Mouse (Mus musculus) hindbrain, embryonic 16.5 days (tissue): ENCODE data around the gene Ccdc106. TPM values are rescaled to one million over a fixed set of nuclear protein-coding genes. Genes with fewer than 3 reads are reported as not detected.

Experiments used
- ATAC-seq: fragments of 200-750 bp; cut with Nextera tagmentation; 2 replicates; pipeline ENCODE4 v1.8.0; 2017; ENCODE audit warnings: moderate TSS enrichment, moderate library complexity
- H3K27ac ChIP-seq: fragments of 300-500 bp; sonication (generic); 2 replicates; pipeline ENCODE4 v1.5.1; 2014; ENCODE audit warnings: low read depth, mild to moderate bottlenecking, control low read depth, low read length, moderate library complexity
- H3K27me3 ChIP-seq: fragments of 300-500 bp; sonication (generic); replicated peaks from 2 replicates; pipeline ENCODE4 v1.6.1; 2014; ENCODE audit warnings: low read length; ENCODE audit not compliant: control insufficient read depth, insufficient read depth
- H3K36me3 ChIP-seq: fragments of 300-500 bp; sonication (generic); 2 replicates; pipeline ENCODE4 v1.6.1; 2014; ENCODE audit warnings: mild to moderate bottlenecking, low read length, moderate library complexity, mixed read lengths; ENCODE audit not compliant: control insufficient read depth, insufficient read depth
- H3K4me1 ChIP-seq: fragments of 300-500 bp; sonication (generic); 2 replicates; pipeline ENCODE4 v1.6.1; 2014; ENCODE audit warnings: low read depth, low read length; ENCODE audit not compliant: control insufficient read depth, insufficient read depth
- H3K4me2 ChIP-seq: fragments of 300-500 bp; sonication (generic); 2 replicates; pipeline ENCODE4 v1.6.1; 2014; ENCODE audit warnings: mild to moderate bottlenecking, low read length, control low read depth, moderate library complexity
- H3K4me3 ChIP-seq: fragments of 300-500 bp; sonication (generic); 2 replicates; pipeline ENCODE4 v1.5.1; 2014; ENCODE audit warnings: mild to moderate bottlenecking, low read length, control low read depth, moderate library complexity
- H3K9ac ChIP-seq: fragments of 300-500 bp; sonication (generic); 2 replicates; pipeline ENCODE4 v1.6.1; 2014; ENCODE audit warnings: low read depth, mild to moderate bottlenecking, control low read depth, low read length, moderate library complexity
- H3K9me3 ChIP-seq: fragments of 300-500 bp; sonication (generic); 2 replicates; pipeline ENCODE4 v1.6.1; 2014; ENCODE audit warnings: mild to moderate bottlenecking, low read length, moderate library complexity; ENCODE audit not compliant: control insufficient read depth
- WGBS: fragments of 180-500 bp; shearing (Covaris S2); extraction: QIAGEN DNeasy Blood & Tissue Kit; methylation state at CpG from one replicate; pipeline ENCODE4 v1.1.7; 2014; 5-methylcytosine and 5-hydroxymethylcytosine counted together
- polyA plus RNA-seq: library from polyadenylated mRNA; unstranded; fragments of >200 nt; fragmentation: Nextera tagmentation; extraction: Ambion mirVana; gene quantifications from 2 replicates; pipeline ENCODE4 v1.2.1, GENCODE M21; 2015

Ccdc106 gene
- 67.3 and 74.5 TPM in 2 replicates for polyA plus RNA-seq

DNA sequence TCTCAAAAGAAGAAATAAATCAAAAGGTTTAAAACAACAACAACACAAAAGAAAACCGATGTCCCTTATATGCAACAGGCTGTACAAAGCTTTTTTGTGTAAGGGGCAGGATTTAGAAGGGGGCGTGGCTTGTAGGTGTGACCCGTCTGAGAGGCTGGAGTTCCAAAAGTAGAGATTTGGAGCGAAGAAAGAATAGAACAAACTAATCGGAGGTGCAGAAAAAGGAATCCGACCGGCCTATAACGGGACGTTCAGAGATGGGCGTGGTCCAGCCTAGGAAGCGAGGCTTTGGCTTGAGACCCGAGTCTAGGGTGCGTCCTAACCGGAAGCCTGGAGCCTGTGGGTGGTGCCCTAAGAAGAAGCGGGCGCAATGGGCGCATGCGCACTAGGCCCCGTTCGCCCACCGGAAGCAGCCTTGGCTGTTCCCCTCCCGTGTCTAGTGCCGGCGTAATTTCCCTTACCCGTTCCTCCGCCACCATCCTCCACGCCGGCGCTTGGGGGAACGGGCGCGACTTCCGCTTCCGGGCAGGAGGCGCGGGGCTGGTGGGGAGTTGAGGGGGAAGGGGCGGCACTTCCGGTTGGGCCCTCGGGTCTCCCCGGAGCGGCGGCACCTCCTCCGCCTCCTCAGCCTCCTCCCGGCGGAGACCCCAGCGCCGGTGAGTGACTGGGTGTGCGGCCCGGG is at the start of gene Ccdc106, which contains the start of gene Zfp865:
Gene Ccdc106 (plus strand): TSS at position 554 of the 682 bp plus-strand sequence.
Gene Zfp865 (plus strand): TSS at position 377 of the 682 bp plus-strand sequence.
- ATAC-seq, result peak; percentile 92
- peak within 1 kb of the TSS; percentile 81 for H3K4me3 ChIP-seq
- H3K9me3 ChIP-seq, result no peaks in the 10 kb centered on the region
- WGBS, result under 1% methylated on average over 41 of the region's 49 CpGs
- peak within 1 kb of the TSS; percentile 93 for H3K27ac ChIP-seq
- no peaks in the 10 kb centered on the region for H3K27me3 ChIP-seq
- peaks cover 17% of the 10 kb centered on the region for H3K4me1 ChIP-seq
- H3K36me3 ChIP-seq, result peaks cover 9% of the 10 kb centered on the region; the same call in 1 of the 2 replicates
- H3K4me2 ChIP-seq, result peak within 1 kb of the TSS; percentile 84
- H3K9ac ChIP-seq, result peak within 1 kb of the TSS; percentile 98

GRCm38 (mm10) chr7:4971068-4971467 is 49.3 kb upstream of the Ccdc106 start, which contains the start of gene Sbk3:
Sbk3 (minus strand) TSS chr7:4971168.
- H3K27ac ChIP-seq, result no peak within 1 kb of the TSS
- H3K36me3 ChIP-seq, result no peaks in the 10 kb centered on the region
- 0 out of 2 replicates have a peak, but pooled peaks cover 2% of the 10 kb centered on the region for H3K27me3 ChIP-seq
- H3K9ac ChIP-seq, result no peak within 1 kb of the TSS
- no peak within 1 kb of the TSS for H3K4me3 ChIP-seq
- WGBS, result 42% methylated on average over 6 of the region's 6 CpGs
- ATAC-seq, result no peak
- no peak within 1 kb of the TSS for H3K4me2 ChIP-seq
- H3K4me1 ChIP-seq, result no peaks in the 10 kb centered on the region
- no peaks in the 10 kb centered on the region for H3K9me3 ChIP-seq

DNA sequence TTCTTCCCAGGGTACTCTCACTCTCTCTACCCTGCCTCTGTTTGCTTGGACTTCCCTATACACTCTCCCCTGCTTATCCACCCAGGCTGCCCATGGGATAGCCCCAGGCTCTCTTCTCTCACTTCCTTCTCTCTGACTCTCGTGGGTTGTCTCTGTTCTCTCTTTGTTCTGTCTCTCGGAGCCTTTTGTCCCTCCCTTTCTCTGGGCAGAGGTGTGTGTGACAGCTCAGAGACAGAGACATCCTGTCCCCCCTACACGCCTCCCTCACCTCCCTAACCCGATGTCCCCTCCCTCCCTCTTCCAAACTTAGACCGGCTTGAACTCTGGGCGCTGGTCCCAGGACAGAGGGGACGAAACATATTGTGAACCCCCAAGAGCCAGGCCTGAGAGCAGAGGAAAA is 48.6 kb upstream of the Ccdc106 start:
- H3K4me2 ChIP-seq, result no peak overlapping the region
- no peak overlapping the region for H3K27ac ChIP-seq
- no peaks in the 10 kb centered on the region for H3K4me1 ChIP-seq
- no peaks in the 10 kb centered on the region for H3K27me3 ChIP-seq
- WGBS, result 26% methylated on average over 7 of the region's 7 CpGs
- no peak for ATAC-seq
- no peak overlapping the region for H3K4me3 ChIP-seq
- H3K36me3 ChIP-seq, result no peaks in the 10 kb centered on the region
- H3K9ac ChIP-seq, result no peak overlapping the region
- H3K9me3 ChIP-seq, result no peaks in the 10 kb centered on the region

DNA sequence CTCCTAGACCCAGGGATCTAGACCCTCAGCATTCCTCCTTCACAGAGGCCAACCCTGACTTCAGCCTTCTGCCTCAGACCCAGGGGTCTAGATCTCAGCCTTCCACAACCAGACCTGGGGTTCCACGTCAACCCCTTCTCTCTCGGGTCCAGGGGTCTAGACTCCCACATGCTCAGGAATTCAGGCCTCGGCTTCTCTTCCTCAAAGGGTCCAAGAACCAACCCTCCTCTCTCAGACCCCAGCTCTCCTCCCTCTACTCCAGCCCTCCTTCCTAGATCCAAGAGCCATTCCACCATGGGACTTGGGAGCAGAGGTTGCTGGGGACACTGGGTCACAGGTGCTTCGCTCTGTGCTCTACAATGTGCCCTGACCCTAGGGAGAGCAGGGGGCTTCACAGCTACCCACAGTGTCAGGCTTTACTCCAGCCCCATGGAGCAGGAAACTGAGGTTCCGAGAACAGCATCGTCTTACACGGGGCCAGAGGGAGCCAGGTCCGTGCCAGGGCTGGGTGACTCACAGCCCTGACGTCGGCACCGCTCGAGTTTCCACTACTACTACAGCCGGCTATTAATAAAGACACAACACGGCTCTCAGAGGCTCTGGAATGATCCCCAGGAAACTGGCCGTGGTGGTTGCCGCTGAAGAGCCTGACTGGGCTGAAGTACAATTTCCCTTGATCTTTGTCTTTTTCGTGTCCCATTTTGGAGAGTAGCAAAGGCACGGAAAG is 47.9 kb upstream of the Ccdc106 start:
- 78% methylated on average over 18 of the region's 18 CpGs for WGBS
- H3K4me2 ChIP-seq, result no peak overlapping the region
- H3K27ac ChIP-seq, result no peak overlapping the region
- no peak overlapping the region for H3K9ac ChIP-seq
- H3K4me3 ChIP-seq, result no peak overlapping the region
- H3K27me3 ChIP-seq, result no peaks in the 10 kb centered on the region
- no peaks in the 10 kb centered on the region for H3K9me3 ChIP-seq
- H3K4me1 ChIP-seq, result no peaks in the 10 kb centered on the region
- no peaks in the 10 kb centered on the region for H3K36me3 ChIP-seq
- ATAC-seq, result no peak

GRCm38 (mm10) chr7:4975455-4975854 is 44.9 kb upstream of the Ccdc106 start:
- no peak overlapping the region for H3K4me2 ChIP-seq
- no peak overlapping the region for H3K27ac ChIP-seq
- no peaks in the 10 kb centered on the region for H3K9me3 ChIP-seq
- WGBS, result 92% methylated on average over 4 of the region's 4 CpGs
- no peaks in the 10 kb centered on the region for H3K36me3 ChIP-seq
- no peak overlapping the region for H3K4me3 ChIP-seq
- no peaks in the 10 kb centered on the region for H3K4me1 ChIP-seq
- no peak overlapping the region for H3K9ac ChIP-seq
- no peaks in the 10 kb centered on the region for H3K27me3 ChIP-seq
- ATAC-seq, result no peak

- no peaks in the 10 kb centered on the region for H3K36me3 ChIP-seq
- H3K4me3 ChIP-seq, result no peak overlapping the region
- H3K4me2 ChIP-seq, result no peak overlapping the region
- 93% methylated on average over 7 of the region's 7 CpGs for WGBS
- no peaks in the 10 kb centered on the region for H3K27me3 ChIP-seq
- H3K9ac ChIP-seq, result no peak overlapping the region
- H3K9me3 ChIP-seq, result no peaks in the 10 kb centered on the region
- ATAC-seq, result no peak
- H3K27ac ChIP-seq, result no peak overlapping the region
- H3K4me1 ChIP-seq, result no peaks in the 10 kb centered on the region
Observed at GRCm38 (mm10) chr7:4976832-4977231, 43.5 kb upstream of the Ccdc106 start.

GRCm38 (mm10) chr7:4988250-4988649 is 32.1 kb upstream of the Ccdc106 start:
- Histone ChIP-seq H3K27me3 (no peaks in the 10 kb centered on the region), H3K4me3 (no peak overlapping the region), H3K9ac (no peak overlapping the region), H3K4me1 (peaks cover 3% of the 10 kb centered on the region), H3K4me2 (no peak overlapping the region), H3K27ac (no peak overlapping the region), H3K9me3 (peaks cover 3% of the 10 kb centered on the region; the same call in 1 of the 2 replicates), H3K36me3 (peaks cover 12% of the 10 kb centered on the region)
- WGBS, result 52% methylated on average over 2 of the region's 2 CpGs
- no peak for ATAC-seq

DNA sequence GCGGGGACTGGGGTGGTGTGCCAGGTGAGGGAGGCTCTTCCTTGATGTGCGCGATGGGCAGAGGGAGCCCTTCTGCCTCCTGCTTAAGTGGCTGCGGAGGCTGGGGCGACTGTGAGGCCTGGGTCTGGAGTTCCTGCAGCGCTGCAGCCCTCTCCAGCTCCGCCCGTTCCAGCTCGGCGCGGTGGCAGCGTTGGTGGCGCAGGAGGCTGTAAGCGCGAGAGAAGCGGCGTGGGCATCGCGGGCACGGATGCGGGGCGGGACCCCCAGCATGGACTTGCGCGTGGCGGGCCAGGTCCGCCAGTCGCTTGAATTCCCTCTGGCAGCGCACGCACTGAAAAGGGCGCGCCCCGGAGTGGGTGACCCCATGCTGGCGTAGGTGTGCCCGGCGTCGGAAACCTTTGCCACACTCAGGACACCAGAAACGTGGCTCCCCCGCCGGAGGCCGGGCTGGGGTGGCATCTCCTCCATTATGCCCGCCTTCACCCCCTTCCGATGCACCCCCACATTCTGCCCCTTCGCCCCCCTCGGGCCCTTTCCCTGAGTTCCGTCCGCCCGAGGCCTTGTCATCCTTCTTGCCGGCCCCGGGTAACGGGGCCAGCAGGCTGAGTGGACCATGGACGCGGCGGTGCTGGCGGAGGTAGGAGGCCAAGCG is 26.9 kb upstream of the Ccdc106 start:
- Histone ChIP-seq H3K9ac (peak overlapping the region; percentile 43), H3K36me3 (peaks cover 18% of the 10 kb centered on the region), H3K27me3 (no peaks in the 10 kb centered on the region), H3K4me2 (peak overlapping the region; percentile 93), H3K4me3 (peak overlapping the region; percentile 56), H3K9me3 (peaks cover 5% of the 10 kb centered on the region; the same call in 1 of the 2 replicates), H3K27ac (no peak overlapping the region), H3K4me1 (peaks cover 29% of the 10 kb centered on the region)
- no peak for ATAC-seq
- WGBS, result 41% methylated on average over 55 of the region's 55 CpGs
